Mouse (Mus musculus): ENCODE measurements around the gene Wdr45. TPM values are rescaled to one million over a fixed set of nuclear protein-coding genes. Genes with fewer than 3 reads are reported as not detected.

Wdr45 gene
- 6.8 and 9.2 TPM in 2 replicates for polyA plus RNA-seq (2012; ENCODE audit: low replicate concordance)

GRCm38 (mm10) chrX:7714135-7714899, at the start of gene Wdr45:
Gene Wdr45, plus strand, starts transcription at chrX:7714333.

DNA sequence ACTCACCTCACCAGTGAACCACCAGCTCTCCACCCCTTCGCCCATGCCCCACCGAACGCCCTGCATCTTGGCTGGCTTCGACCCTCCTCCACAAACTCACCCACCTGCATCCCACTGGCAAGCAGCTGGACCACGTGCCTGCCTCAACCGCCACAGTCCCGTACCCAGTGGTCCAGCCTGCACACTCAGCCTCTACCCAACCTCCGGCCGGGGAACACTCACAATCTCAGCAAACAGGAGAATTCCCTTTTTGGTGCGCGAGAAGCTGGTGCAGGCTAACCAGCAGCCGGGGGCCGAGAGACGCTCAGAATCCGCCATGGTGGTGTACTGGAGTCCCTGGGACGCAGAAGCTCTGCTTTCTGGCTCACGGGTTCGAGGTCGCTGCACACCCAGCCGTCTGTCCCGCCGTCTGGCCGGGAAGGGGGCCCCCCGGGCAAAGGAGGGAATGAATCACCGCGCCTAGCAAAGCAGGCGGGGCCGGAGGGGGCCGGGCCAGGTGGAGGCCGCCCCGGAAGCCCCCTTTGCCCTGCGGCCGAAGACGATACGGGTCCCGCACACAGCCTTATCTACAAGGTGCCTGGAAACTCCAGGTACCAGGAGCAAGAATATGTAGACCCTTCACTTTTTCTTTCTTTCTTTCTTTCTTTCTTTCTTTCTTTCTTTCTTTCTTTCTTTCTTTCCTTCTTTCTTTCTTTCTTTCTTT, 43.1 kb upstream of the Wdr45 start, which contains the start of gene Plp2:
Gene Plp2, minus strand, starts transcription at position 470 of the 703 bp plus-strand sequence.

GRCm38 (mm10) chrX:7680864-7681263, 33.3 kb upstream of the Wdr45 start, which contains the start of gene Magix:
Gene Magix, minus strand, starts transcription at chrX:7681251.

GRCm38 (mm10) chrX:7696954-7697381, 17.2 kb upstream of the Wdr45 start, which contains the start of gene Gpkow:
Gene Gpkow, plus strand, starts transcription at chrX:7697131.

DNA sequence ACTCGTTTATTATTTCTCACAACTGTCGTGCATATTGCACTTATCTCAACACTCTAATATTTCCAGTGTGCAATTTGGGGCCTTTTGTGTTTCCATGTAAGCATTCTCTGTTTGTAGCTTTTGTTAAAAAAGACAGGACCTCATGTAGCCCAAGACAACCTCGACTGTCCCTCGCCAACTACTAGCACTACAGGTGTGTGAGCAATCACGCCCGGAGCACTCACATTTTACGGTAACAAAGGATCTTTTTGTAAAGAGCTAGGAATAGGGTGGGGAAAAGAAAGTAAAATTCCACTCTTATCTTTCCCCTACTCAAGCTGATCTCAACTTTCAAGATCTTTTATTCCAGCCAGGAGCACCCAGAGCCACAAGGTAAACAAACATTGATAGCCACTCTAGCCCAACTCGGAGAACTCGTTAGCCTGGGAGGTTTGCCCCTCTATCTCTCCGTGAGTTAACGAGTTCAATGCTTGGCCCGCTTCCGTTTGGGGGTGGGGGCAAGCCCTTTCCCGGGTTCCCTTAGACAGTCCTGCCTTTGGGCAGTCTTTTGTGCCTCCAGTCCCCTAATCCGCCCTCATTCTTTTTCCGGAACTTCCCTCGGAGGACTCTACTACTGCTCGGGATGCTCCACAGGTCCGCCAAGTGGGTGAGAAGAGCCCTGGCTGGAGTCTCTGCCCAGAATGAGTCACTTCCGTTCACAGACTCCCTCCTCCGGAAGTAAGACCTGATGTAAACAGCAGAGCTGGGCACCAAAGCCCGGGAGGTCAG, 7.6 kb downstream of the Wdr45 start, which contains the start of gene Gm45208:
Gene Gm45208, plus strand, starts transcription at position 732 of the 768 bp plus-strand sequence.

DNA sequence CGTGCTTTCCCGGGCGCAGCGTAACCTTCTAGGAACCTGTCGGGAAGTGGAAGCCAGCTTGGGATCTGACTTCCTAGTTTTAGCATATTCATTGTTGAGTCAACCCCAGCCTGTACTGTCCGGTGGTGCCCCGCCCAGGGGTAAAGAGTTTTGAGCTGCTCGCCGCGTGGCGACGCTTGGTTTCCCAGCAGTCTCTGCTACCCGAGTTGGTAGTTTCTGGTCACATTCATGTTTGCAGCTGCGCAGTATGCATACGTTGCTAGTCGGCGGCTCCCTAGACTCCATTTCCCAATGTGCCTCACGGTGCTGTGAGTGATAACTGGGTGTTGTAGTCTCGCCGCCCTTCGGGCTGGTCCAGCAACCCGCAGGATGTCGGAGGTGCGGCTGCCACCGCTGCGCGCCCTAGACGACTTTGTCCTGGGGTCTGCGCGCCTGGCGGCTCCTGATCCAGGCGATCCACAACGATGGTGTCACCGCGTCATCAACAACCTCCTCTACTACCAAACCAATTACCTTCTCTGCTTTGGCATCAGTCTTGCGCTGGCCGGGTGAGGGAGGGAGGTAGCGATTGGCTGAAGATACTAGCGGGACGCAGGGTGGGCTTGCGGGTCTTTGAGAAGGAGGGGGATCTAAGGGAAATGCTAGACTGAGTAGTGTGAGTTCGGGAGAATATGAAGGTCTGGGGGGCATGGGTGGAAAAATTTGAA, 14.2 kb downstream of the Wdr45 start, which contains the start of gene Praf2:
Gene Praf2, plus strand, starts transcription at position 225 of the 707 bp plus-strand sequence.

GRCm38 (mm10) chrX:7750432-7751116, 36.4 kb downstream of the Wdr45 start, which contains the start of gene Ccdc120:
Gene Ccdc120, minus strand, starts transcription at chrX:7750905.

DNA sequence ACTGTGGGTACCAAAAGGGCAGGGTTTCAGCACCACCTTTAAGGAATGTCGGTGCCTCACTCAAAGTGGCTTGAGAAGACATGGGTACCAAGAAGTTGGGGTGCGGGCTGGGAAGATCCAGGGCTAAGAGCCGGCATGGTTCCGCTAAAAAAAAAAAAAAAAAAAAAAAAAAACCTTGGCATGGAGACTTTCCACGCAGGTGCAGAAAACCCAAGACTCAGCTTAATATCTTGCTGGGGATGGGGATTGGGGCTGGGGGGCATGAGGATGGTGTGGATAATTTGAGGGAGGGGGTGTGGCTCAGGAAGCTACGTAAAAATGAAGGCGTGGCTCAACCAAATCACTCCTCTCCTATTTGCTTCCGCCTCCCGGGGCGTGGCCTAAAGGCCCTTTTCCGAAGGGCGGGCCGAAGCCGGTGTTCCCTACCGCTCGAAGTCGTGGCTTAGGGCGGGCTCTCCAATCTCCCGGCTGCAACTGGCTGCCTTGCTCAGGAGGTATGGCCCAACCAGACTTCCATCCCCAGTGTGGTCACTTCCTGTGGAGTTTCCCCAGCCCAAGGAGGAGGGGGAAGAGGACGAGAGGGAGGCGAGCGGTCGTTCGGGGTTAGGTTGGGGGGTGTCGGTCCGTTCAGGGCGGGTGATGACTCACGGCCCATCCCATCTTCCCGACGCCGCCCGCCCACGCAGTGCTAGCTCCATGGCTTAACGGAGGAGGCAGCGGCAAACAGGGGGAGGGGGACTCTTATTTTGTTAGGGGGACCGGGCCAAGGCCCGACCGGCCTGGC, 48.2 kb downstream of the Wdr45 start, which contains the start of gene Tfe3:
Gene Tfe3, plus strand, starts transcription at position 424 of the 784 bp plus-strand sequence.

Other genes starting within 250 kb of the Wdr45 start
- gene Foxp3, start 140.7 kb upstream of the Wdr45 start, polyA plus RNA-seq (2012; ENCODE audit: low replicate concordance) = 15.3 and 26.7 TPM in 2 replicates
- gene Ppp1r3f, start 140.1 kb upstream of the Wdr45 start, polyA plus RNA-seq (2012; ENCODE audit: low replicate concordance) = 0.91 and 1.7 TPM in 2 replicates
- gene Ccdc22, start 108.8 kb upstream of the Wdr45 start, polyA plus RNA-seq (2012; ENCODE audit: low replicate concordance) = 25.1 and 54.6 TPM in 2 replicates
- gene Cacna1f, start 107.2 kb upstream of the Wdr45 start, polyA plus RNA-seq (2012; ENCODE audit: low replicate concordance) = 0.05 TPM in 1 of 2 replicates, not detected in the other
- 0.72 and 1.1 TPM in 2 replicates for gene Syp, start 75.9 kb upstream of the Wdr45 start, polyA plus RNA-seq (2012; ENCODE audit: low replicate concordance)
- gene Prickle3, start 57.1 kb upstream of the Wdr45 start, polyA plus RNA-seq (2012; ENCODE audit: low replicate concordance) = 10.3 and 16.1 TPM in 2 replicates
- gene Plp2, start 42.9 kb upstream of the Wdr45 start, polyA plus RNA-seq (2012; ENCODE audit: low replicate concordance) = 27.4 and 44.2 TPM in 2 replicates
- gene Magix, start 33.1 kb upstream of the Wdr45 start, polyA plus RNA-seq (2012; ENCODE audit: low replicate concordance) = not detected in 2 replicates
- 1.3 and 5.0 TPM in 2 replicates for gene Gpkow, start 17.2 kb upstream of the Wdr45 start, polyA plus RNA-seq (2012; ENCODE audit: low replicate concordance)
- 2.4 and 4.0 TPM in 2 replicates for gene Gm45208, start 7.9 kb downstream of the Wdr45 start, polyA plus RNA-seq (2012; ENCODE audit: low replicate concordance)
- gene Praf2, start 14.1 kb downstream of the Wdr45 start, polyA plus RNA-seq (2012; ENCODE audit: low replicate concordance) = 10.4 and 37.4 TPM in 2 replicates
- gene Ccdc120, start 36.6 kb downstream of the Wdr45 start, polyA plus RNA-seq (2012; ENCODE audit: low replicate concordance) = 6.0 and 7.0 TPM in 2 replicates
- gene Tfe3, start 48.2 kb downstream of the Wdr45 start, polyA plus RNA-seq (2012; ENCODE audit: low replicate concordance) = 27.7 and 78.0 TPM in 2 replicates
- gene Gripap1, start 75.4 kb downstream of the Wdr45 start, polyA plus RNA-seq (2012; ENCODE audit: low replicate concordance) = 24.0 and 30.6 TPM in 2 replicates
- 0.39 and 1.3 TPM in 2 replicates for gene Kcnd1, start 108.0 kb downstream of the Wdr45 start, polyA plus RNA-seq (2012; ENCODE audit: low replicate concordance)
- 121 and 187 TPM in 2 replicates for gene Otud5, start 127.0 kb downstream of the Wdr45 start, polyA plus RNA-seq (2012; ENCODE audit: low replicate concordance)
- 50.3 and 75.5 TPM in 2 replicates for gene Pim2, start 163.9 kb downstream of the Wdr45 start, polyA plus RNA-seq (2012; ENCODE audit: low replicate concordance)
- gene Slc35a2, start 169.7 kb downstream of the Wdr45 start, polyA plus RNA-seq (2012; ENCODE audit: low replicate concordance) = 54.3 and 118 TPM in 2 replicates
- 133 and 190 TPM in 2 replicates for gene Pqbp1, start 184.9 kb downstream of the Wdr45 start, polyA plus RNA-seq (2012; ENCODE audit: low replicate concordance)
- gene Timm17b, start 185.0 kb downstream of the Wdr45 start, polyA plus RNA-seq (2012; ENCODE audit: low replicate concordance) = 52.3 and 170 TPM in 2 replicates
- gene Gm10491, start 193.5 kb downstream of the Wdr45 start, polyA plus RNA-seq (2012; ENCODE audit: low replicate concordance) = not detected in 2 replicates
- not detected in 2 replicates for gene Gm10490, start 195.2 kb downstream of the Wdr45 start, polyA plus RNA-seq (2012; ENCODE audit: low replicate concordance)
- 0.33 TPM in 1 of 2 replicates, not detected in the other for gene Pcsk1n, start 205.5 kb downstream of the Wdr45 start, polyA plus RNA-seq (2012; ENCODE audit: low replicate concordance)
- not detected in 2 replicates for gene Eras, start 214.3 kb downstream of the Wdr45 start, polyA plus RNA-seq (2012; ENCODE audit: low replicate concordance)
- gene Hdac6, start 233.6 kb downstream of the Wdr45 start, polyA plus RNA-seq (2012; ENCODE audit: low replicate concordance) = 3.7 and 5.1 TPM in 2 replicates

Measured in leukemia stem cell, adult 10-12 weeks (primary cell).